Mouse (Mus musculus) hindbrain, embryonic 14.5 days (tissue): Measurements from ENCODE around the gene Arhgef26. TPM values are rescaled to one million over a fixed set of nuclear protein-coding genes. Genes with fewer than 3 reads are reported as not detected.

ENCODE experiments used
- ATAC-seq: fragments of 200-750 bp; cut with Nextera tagmentation; 2 replicates; pipeline ENCODE4 v1.8.0; 2017; ENCODE audit warnings: moderate number of reproducible peaks, mild to moderate bottlenecking, moderate TSS enrichment, moderate library complexity; ENCODE audit not compliant: low FRiP score
- DNase-seq: peaks from one replicate; pipeline ENCODE4 v3.0.0-alpha.2; 2015; ENCODE audit warnings: low spot score
- H3K27ac ChIP-seq: fragments of 300-500 bp; sonication (generic); 2 replicates; pipeline ENCODE4 v1.5.1; 2014; ENCODE audit warnings: mild to moderate bottlenecking, moderate library complexity
- H3K27me3 ChIP-seq: fragments of 300-500 bp; sonication (generic); 2 replicates; pipeline ENCODE4 v1.6.1; 2014; ENCODE audit warnings: mild to moderate bottlenecking, low read length, mixed read lengths; ENCODE audit not compliant: control insufficient read depth, insufficient read depth
- H3K36me3 ChIP-seq: fragments of 300-500 bp; sonication (generic); replicated peaks from 2 replicates; pipeline ENCODE4 v1.6.1; 2014; ENCODE audit not compliant: control insufficient read depth, insufficient read depth
- H3K4me1 ChIP-seq: fragments of 300-500 bp; sonication (generic); replicated peaks from 2 replicates; pipeline ENCODE4 v1.6.1; 2014; ENCODE audit warnings: antibody characterized with exemption, low read length, mixed read lengths; ENCODE audit not compliant: control insufficient read depth, insufficient read depth
- H3K4me2 ChIP-seq: fragments of 300-500 bp; sonication (generic); replicated peaks from 2 replicates; pipeline ENCODE4 v1.6.1; 2014; ENCODE audit warnings: mild to moderate bottlenecking, moderate library complexity
- H3K4me3 ChIP-seq: fragments of 300-500 bp; sonication (generic); replicated peaks from 2 replicates; pipeline ENCODE4 v1.5.1; 2014; ENCODE audit warnings: mild to moderate bottlenecking, low read length
- H3K9ac ChIP-seq: fragments of 300-500 bp; sonication (generic); 2 replicates; pipeline ENCODE4 v1.6.1; 2014
- H3K9me3 ChIP-seq: fragments of 300-500 bp; sonication (generic); 2 replicates; pipeline ENCODE4 v1.6.1; 2016; ENCODE audit warnings: low read length; ENCODE audit not compliant: control insufficient read depth
- WGBS: fragments of 180-500 bp; shearing (Covaris S2); extraction: QIAGEN DNeasy Blood & Tissue Kit; methylation state at CpG from one replicate; pipeline ENCODE4 v1.1.7; 2014; 5-methylcytosine and 5-hydroxymethylcytosine counted together
- polyA plus RNA-seq: library from polyadenylated mRNA; unstranded; fragments of >200 nt; fragmentation: Nextera tagmentation; extraction: Ambion mirVana; gene quantifications from 2 replicates; pipeline ENCODE4 v1.2.1, GENCODE M21; 2014

Gene Arhgef26
- polyA plus RNA-seq, 1 experiment from 2014 or later = 11.7 TPM

DNA sequence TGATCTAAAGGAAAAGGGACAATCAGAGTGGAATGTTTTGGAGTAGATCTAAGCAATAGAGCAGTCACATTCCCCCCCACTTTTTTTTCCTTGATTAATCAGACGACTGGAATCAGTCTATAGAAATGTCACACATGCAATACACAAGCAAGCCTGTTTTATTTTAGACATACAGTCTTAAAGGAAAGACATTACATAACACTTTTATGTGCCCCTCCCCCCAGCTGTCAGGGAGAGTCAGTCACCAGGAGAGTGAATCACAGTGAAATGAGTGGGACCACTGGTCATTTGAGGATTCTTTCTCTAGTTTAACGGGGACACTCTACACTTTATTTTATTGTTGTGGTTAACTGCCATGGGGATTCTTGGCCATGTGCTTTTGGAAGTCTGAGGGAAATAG lies 2.7 kb downstream of the Arhgef26 start:
- Histone ChIP-seq H3K36me3 (no peaks in the 10 kb centered on the region), H3K9me3 (no peaks in the 10 kb centered on the region), H3K4me2 (peak overlapping the region; percentile 88), H3K27ac (no peak overlapping the region), H3K4me3 (peak overlapping the region; percentile 87), H3K27me3 (0 out of 2 replicates have a peak, but pooled peaks cover 7% of the 10 kb centered on the region), H3K4me1 (0 out of 2 replicates have a peak, but pooled peaks cover 13% of the 10 kb centered on the region), H3K9ac (no peak overlapping the region; the same call in 1 of the 2 replicates)
- ATAC-seq = no peak
- WGBS = 13% methylated on average over 2 of the region's 2 CpGs
- no peak for DNase-seq

DNA sequence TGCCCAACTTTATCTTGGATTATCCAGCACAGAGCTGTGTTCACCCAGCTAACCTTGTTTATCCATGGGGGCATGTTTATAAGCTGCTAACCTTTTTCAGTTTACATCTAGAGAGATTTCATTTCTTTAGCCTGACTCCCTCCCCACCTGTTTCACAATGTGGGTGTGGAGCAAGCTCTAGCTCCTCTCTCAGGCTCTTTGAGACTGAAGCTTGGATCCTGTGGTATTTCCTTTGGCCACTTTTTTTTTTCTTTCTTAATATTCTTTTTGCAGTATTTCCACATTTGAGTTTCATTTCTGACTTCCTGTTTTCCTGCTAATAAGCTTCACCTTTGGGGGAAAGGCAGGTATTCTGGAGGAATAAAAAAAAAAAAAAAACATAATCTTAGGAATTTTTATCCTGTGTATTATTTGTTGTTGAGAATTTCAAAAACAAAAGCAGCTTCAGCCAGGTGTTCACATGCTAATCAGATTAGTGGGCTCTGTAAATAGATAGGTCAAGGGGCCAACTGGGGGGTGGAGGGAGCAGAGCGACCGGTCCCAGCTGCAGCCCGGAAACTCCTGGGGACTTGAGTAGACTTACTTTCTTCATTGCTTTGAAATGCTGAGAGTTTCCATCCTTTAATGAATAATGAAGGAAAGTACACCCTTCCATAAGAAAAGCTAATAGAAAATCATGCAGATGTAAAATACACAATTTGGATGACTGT lies 3.5 kb downstream of the Arhgef26 start:
- H3K4me3 ChIP-seq = peak overlapping the region; percentile 87
- H3K9me3 ChIP-seq = no peaks in the 10 kb centered on the region
- H3K36me3 ChIP-seq = no peaks in the 10 kb centered on the region
- H3K27me3 ChIP-seq = 0 out of 2 replicates have a peak, but pooled peaks cover 7% of the 10 kb centered on the region
- ATAC-seq (no peak), DNase-seq (no peak)
- WGBS = 17% methylated on average over 3 of the region's 3 CpGs
- H3K27ac ChIP-seq = no peak overlapping the region
- H3K4me1 ChIP-seq = 0 out of 2 replicates have a peak, but pooled peaks cover 13% of the 10 kb centered on the region
- H3K9ac ChIP-seq = no peak overlapping the region
- H3K4me2 ChIP-seq = peak overlapping the region; percentile 88

DNA sequence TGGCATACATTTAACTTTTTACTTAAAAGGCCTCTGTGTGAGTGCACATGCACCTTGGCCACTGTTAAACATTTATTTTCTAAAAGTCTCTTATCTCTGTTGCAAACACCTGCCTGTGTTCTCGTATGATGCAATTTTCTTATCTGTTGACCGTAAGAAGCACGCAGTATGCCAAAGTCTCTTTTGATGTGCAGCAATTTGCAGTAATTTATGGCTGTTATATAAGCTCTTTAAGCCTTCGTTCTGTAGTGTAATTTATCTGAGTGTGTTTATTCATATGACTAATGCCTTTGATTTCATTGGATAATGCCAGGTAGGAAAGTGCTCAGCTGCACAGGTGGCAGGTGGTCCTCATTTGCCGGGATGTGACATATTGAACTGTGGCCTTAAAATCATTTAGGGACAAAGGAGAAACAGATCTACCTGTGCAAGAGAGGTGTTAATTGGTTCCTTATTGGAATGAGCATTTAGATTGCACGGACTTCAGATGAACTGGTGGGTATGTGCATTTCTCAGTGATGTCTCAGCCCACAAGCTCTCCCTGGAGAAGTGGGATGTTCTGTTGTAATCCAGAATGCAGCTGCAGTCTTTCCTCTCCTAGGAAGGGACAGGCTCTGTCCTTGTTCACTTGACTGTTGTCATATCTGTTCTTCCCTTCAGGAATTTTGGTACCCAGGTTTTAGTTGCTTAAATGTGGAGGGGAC lies 10.5 kb downstream of the Arhgef26 start:
- Histone ChIP-seq H3K4me3 (no peak overlapping the region), H3K9ac (no peak overlapping the region), H3K4me1 (no peaks in the 10 kb centered on the region), H3K4me2 (no peak overlapping the region), H3K27ac (no peak overlapping the region), H3K27me3 (no peaks in the 10 kb centered on the region), H3K9me3 (no peaks in the 10 kb centered on the region), H3K36me3 (no peaks in the 10 kb centered on the region)
- ATAC-seq (no peak), DNase-seq (no peak)
- 87% methylated on average over 6 of the region's 6 CpGs for WGBS

DNA sequence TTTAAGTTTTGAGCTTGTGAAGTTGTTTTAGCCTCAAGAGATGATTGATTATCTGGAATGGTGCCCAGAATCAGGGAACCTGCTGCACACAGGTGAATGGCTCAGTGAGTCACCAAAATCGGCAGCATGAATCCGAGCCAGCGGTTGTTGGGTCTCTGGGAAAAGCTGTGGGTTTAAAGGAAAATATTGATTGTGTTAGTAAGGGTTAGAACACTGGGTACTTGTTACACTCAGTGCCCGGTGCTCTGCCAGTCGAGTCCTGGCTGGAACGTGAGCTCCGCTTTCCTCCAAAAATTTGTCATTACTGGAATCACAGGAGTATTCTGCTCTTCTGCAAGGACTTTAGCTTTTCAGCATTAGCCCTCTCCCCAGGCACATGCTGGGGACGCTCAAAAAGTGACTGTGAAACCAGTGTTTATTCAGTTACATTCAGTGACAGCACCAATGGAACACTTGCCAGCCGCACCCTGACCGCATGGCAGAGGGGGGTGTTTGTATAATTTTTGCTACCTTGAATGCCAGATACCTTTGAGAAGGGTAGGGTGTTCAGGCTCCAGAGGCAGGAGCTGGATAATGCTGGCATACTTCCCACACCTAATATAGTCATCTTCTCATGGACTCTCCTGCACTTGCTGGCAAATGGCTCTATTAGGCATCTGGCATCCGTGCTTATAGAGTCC lies 11.2 kb downstream of the Arhgef26 start:
- no peak overlapping the region for H3K27ac ChIP-seq
- no peak overlapping the region for H3K4me3 ChIP-seq
- H3K27me3 ChIP-seq = no peaks in the 10 kb centered on the region
- ATAC-seq (no peak; the same call in 1 of the 2 replicates), DNase-seq (no peak)
- H3K9ac ChIP-seq = no peak overlapping the region
- no peaks in the 10 kb centered on the region for H3K4me1 ChIP-seq
- H3K4me2 ChIP-seq = no peak overlapping the region
- no peaks in the 10 kb centered on the region for H3K9me3 ChIP-seq
- 83% methylated on average over 11 of the region's 11 CpGs for WGBS
- H3K36me3 ChIP-seq = no peaks in the 10 kb centered on the region

DNA sequence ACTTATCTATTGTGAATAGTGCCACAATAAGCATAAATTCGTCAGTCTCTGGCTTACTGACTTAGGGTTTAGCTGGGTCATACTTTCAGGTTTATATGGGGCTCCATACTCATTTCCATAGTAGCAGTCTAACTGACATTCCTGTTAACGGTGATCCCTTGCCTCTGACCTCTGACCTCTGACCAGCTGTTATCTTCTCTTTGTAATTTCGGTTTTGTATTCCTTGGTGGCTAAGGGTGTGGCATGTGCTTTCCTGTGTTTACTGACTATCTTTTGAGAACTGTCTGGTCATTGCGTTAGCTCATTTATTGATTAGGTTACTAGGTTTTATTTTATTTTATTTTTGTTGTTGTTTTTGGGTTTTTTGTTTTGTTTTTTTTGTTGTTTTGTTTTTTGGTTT lies 13.9 kb downstream of the Arhgef26 start:
- 80% methylated on average over 4 of the region's 4 CpGs for WGBS
- Histone ChIP-seq H3K9me3 (no peaks in the 10 kb centered on the region), H3K36me3 (no peaks in the 10 kb centered on the region), H3K9ac (no peak overlapping the region), H3K4me1 (no peaks in the 10 kb centered on the region), H3K4me2 (no peak overlapping the region), H3K4me3 (no peak overlapping the region), H3K27ac (no peak overlapping the region), H3K27me3 (no peaks in the 10 kb centered on the region)
- DNase-seq (no peak), ATAC-seq (no peak)

DNA sequence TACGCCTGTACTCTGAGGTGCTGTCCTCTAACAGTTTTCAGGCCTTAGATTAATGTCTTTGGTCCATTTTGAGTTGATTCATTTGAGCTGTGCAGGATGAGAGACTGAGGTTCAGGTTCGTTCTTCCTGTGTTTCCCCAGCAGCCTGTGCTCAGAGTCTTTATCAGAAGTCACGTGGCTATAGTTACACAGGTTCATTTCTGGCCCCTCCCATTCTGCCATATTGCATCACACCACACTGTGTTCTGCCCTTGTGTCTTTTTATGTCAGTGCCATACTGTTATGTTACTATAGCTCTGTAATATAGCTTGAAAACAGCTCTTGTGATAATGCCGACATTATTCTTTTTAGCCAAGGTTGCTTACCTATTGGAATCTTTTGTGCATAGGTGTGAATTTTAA lies 14.7 kb downstream of the Arhgef26 start:
- WGBS = 96% methylated on average over 4 of the region's 4 CpGs
- Histone ChIP-seq H3K4me1 (no peaks in the 10 kb centered on the region), H3K27ac (no peak overlapping the region), H3K9me3 (no peaks in the 10 kb centered on the region), H3K4me3 (no peak overlapping the region), H3K27me3 (no peaks in the 10 kb centered on the region), H3K4me2 (no peak overlapping the region), H3K36me3 (no peaks in the 10 kb centered on the region), H3K9ac (no peak overlapping the region)
- DNase-seq (no peak), ATAC-seq (no peak)

DNA sequence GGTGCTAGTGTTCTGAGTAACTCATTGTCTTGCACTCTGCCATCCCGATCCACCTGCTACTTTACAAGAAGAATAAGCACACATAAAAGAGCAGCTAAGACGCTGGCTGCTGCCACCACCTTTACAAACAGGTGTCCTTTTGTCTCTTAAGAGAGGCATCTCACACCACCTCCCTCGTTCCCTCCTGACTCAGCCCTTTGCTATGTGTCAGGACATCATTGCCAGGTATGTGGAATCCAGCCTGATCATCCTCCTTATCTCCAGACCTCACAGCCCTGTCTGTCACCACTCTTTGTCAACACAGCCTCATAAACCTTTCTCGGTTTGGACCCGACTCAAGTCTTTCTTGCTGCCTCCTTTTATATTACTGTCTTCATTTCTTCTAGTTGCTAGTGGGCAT lies 29.7 kb downstream of the Arhgef26 start:
- no peaks in the 10 kb centered on the region for H3K27me3 ChIP-seq
- no peaks in the 10 kb centered on the region for H3K9me3 ChIP-seq
- no peak overlapping the region for H3K9ac ChIP-seq
- no peaks in the 10 kb centered on the region for H3K36me3 ChIP-seq
- no peak for DNase-seq
- no peak overlapping the region for H3K27ac ChIP-seq
- 0 out of 2 replicates have a peak, but pooled peaks cover under 1% of the 10 kb centered on the region for H3K4me1 ChIP-seq
- no peak for ATAC-seq
- 89% methylated on average over 5 of the region's 5 CpGs for WGBS
- no peak overlapping the region for H3K4me2 ChIP-seq
- no peak overlapping the region for H3K4me3 ChIP-seq

DNA sequence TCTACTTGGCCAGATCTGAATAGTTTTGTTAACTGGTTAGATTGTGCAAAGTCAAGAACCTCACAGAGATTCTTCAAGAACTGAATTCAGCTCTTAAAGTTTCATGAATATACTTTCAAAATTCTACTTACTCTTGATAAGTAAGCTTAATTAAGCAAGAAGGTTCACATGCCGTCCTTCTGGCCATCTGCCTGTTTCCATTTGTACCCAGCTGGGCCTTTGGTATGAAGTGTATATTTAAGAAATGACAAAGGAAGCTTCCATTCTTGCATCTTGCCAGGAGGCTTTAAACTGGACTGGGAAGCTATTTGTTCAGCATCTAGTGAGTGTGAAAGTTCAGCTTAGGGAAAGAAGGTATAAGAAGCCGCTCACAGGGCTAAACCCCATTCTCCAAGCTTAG lies 34.7 kb downstream of the Arhgef26 start:
- H3K4me2 ChIP-seq = no peak overlapping the region
- H3K27ac ChIP-seq = no peak overlapping the region
- 0 out of 2 replicates have a peak, but pooled peaks cover 3% of the 10 kb centered on the region for H3K4me1 ChIP-seq
- no peaks in the 10 kb centered on the region for H3K9me3 ChIP-seq
- no peak overlapping the region for H3K9ac ChIP-seq
- no peak for ATAC-seq
- WGBS = 70% methylated on average over 2 of the region's 2 CpGs
- H3K4me3 ChIP-seq = no peak overlapping the region
- no peaks in the 10 kb centered on the region for H3K27me3 ChIP-seq
- no peaks in the 10 kb centered on the region for H3K36me3 ChIP-seq
- no peak for DNase-seq

DNA sequence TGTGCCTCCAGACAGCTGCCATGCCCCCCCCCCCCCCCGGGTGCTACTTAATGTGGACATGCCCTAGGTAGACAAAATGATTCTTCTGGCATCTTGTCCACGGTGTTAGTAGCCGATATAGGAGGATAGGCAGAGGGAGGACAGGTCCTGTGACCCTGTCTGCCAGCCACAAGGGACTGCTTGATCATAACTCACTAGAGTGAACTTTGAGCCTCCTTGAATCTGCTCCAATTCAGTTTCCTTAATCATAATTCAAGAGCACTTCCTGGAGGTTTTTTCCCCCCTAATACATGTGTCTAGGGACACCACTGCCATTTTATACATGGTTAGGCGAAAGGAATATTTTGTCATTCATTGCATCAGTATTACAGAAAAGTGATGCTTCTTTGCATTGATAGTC lies 36.2 kb downstream of the Arhgef26 start:
- Histone ChIP-seq H3K9me3 (no peaks in the 10 kb centered on the region), H3K36me3 (no peaks in the 10 kb centered on the region), H3K4me3 (no peak overlapping the region), H3K27me3 (no peaks in the 10 kb centered on the region), H3K27ac (no peak overlapping the region), H3K4me2 (no peak overlapping the region), H3K4me1 (0 out of 2 replicates have a peak, but pooled peaks cover 3% of the 10 kb centered on the region), H3K9ac (no peak overlapping the region)
- ATAC-seq = no peak
- DNase-seq = no peak
- WGBS = 95% methylated on average over 4 of the region's 4 CpGs
